Mouse (Mus musculus) spleen, postnatal 36 days (tissue): ENCODE measurements around the gene Ube2b.

ENCODE experiments used
- DNase-seq, 2 experiments: peaks; one replicate each; pipeline ENCODE4 v3.0.0; 2022; ENCODE audit warnings: low spot score in 2 of 2, mixed read lengths in 1 of 2

The Ube2b gene

GRCm38 (mm10) chr11:51967443-51968401 is 32.8 kb downstream of the Ube2b start, which contains the start of gene Cdkn2aipnl:
Gene Cdkn2aipnl (plus strand): TSS chr11:51967661.
- DNase-seq = peak; percentile 95 to 96

DNA sequence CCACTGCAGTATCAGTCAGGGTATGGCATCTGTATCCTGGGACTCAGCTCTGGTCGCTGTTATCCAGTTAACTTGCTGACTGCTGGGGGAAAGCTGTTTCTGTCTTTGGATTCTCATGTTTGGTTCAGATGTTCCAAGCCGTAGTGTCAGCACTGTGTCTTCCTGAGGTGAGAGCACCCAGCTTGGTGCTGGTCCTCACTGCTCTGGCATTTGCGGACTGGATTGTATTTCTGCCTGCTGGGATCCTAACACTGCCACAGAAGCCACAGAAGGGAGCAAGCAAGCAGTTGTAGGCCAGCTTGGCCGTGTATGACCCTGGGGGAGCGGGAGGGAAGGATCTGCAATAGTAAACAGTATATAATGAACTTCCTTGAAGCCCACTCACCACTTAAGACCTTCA is 33.9 kb downstream of the Ube2b start:
- DNase-seq = no peak

GRCm38 (mm10) chr11:51962277-51962676 is 38.3 kb downstream of the Ube2b start:
- no peak for DNase-seq

- DNase-seq = no peak
Observed at GRCm38 (mm10) chr11:51961761-51962160, 38.8 kb downstream of the Ube2b start.

GRCm38 (mm10) chr11:51960967-51961471 is 39.5 kb downstream of the Ube2b start:
- DNase-seq = no peak

DNA sequence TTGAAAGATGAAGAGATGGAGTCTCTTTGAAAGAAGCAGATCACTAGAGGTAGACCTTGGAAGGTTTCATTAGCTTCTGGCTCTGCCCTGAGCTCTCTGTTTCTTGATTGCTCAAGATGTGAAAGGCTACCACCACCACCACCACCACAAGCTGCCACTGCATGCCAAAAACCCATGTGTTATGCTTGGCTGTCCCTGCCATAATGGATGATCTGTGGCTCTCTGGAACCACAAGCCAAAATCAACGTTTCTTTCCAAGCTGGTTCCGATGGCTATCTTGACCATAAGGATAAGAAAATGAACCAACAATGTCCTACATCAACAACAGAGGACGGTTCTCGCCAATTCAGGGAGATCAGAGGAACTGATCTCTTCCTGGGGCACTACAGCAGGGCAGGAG is 40.5 kb downstream of the Ube2b start:
- no peak for DNase-seq

DNA sequence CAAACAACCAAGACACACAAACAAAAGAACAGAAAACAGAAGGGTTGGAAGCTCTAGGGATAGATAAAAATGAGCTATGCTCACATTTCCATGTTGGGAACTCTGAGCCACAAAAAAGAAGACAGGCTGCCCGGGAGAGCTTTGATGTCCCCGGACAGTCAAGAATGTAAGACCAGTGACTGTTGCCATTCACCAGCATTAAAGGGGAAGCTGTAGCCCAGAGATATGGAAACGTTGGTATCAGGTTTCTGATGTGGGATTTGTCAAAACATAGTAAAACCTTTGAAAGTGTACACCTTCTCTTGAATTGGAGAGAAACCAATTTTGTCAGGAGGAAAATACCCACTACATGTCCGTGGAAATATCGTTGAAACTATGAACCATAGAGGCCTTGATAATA is 41.1 kb downstream of the Ube2b start:
- DNase-seq = no peak

- DNase-seq = no peak
Observed at GRCm38 (mm10) chr11:51957760-51958159, 42.8 kb downstream of the Ube2b start.

DNA sequence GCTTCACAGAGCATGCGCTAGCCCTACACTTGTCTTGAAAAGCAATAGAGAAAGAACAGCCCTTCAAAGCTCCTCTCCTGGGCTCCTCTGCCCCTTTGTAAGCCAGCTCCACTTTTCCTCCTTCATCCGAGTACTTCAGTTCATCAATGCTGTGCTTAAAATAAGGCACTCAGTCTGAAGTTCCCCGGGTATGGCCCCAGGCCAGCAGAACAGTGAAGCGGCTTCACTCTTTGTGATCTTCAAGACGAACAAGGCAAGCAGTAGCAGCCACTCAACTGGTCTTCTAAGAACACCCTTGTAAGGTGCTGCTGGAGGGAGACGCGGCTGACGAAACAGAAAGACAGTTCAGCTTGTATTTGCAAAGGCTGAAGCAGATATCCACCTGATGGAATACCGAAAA is 44.5 kb downstream of the Ube2b start:
- DNase-seq = no peak

DNA sequence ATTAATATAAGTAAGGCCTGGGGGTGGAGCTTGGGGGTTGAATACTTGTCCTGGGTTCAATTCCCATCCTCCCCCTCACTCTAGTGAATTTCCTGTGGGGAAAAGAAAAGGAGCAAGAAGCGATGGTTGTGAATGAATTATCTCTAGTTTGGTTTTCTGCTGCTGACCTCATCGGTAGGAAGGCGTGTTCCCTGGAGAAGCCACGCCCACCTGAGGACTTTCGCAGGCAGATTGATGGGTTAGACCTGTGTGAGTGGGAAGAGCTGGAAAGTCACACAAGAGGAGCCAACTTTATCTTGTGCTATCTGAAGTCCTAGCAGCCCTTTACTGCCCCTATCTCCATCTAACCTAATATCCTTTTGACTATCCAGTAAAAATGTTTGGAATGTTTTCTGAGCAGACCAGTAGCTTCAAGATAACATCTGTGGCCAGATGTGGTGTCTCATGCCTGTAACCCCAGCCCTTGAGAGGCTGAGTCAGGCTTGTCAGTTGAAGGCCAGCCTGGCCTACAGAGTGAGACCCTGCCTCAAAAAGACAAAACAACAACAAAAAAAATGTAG is 48.6 kb downstream of the Ube2b start:
- DNase-seq = no peak

- peak; percentile 35 to 52 for DNase-seq
Observed at GRCm38 (mm10) chr11:51949919-51950318, 50.6 kb downstream of the Ube2b start.

- DNase-seq = no peak
Observed at GRCm38 (mm10) chr11:51949155-51949840, 51.3 kb downstream of the Ube2b start.

DNA sequence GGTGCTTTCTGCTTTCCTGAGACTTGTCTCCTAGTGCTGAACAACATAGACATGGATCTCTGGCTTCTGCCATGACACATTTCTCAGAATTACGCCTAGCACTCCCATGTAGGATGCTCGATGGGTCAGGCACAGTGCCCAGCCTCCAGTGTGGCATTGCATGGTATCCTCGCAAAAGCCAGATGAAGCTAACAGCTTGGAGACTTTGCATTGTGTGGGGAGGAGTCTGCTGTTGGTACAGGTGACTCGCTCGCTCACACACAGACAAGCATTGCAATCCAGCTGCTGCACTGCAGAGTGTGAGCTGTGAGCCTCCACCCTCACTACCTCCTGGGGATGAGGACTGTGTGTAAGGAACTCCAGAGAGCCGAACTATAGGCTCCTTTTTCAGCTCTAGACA is 54.4 kb downstream of the Ube2b start:
- no peak for DNase-seq

DNA sequence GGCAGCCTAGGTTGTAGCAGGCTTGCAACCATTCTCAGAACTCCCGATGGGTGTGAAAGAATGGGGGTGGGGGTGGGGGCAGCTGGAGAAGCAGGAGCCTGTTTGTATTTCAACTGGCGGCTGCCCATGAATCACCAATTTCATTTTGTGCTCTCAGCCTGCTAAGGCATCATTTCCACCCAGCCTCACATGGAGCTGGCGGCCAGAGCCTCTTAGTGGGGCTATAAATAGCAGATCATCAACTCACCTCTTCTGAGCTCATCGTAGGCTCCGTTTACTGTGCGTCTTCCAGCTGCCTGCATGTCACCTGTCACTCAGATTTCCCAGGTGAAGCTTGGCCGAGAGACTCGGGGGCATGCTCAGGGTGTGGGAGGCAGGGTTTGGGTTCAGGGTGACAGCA is 55.0 kb downstream of the Ube2b start:
- DNase-seq = no peak

DNA sequence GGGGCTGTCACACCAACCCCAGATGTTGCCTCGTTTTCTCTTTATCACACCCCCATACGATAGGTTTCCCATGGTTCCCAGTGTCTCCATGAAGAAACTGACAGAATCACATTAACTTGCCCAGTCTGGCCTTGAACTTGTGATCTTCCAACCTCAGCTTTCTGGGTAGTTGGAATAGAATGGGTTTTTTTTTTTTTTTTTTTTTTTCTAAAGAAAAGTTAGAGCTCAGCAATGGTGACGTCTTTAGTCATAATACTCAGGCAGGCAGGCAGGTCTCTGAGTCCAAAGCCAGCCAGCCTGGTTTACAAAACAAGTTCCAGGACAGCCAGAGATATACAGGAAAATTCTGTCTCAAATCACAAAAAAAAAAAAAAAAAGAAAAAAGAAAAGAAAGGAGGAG is 56.3 kb downstream of the Ube2b start:
- no peak for DNase-seq

- peak in 1 of 2 experiments; percentile 18 for DNase-seq
Observed at GRCm38 (mm10) chr11:51943500-51943841, 57.1 kb downstream of the Ube2b start.

GRCm38 (mm10) chr11:51942602-51943499 is 57.7 kb downstream of the Ube2b start:
- DNase-seq = peak; percentile 27 to 35

DNA sequence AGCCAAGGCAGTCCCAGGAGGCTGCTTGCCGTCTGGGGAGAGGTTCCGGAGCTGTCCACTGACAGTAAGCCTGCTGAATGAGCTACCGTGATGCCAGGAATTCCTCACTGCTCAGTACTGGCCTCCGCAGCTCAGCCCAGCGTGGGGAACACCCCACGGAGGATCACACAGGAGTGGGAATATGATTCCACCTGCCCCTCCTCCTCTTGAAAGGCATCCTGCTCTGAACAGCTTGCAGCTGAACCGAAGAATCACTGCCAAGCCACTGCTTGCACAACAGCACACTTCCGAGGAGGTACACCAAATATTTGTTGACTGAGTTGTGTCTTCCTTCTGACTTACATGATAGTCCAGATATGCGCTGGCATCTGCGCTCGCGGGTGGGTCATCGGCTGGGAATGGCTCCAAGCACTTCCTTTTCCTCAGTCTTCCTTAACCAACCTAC is 60.0 kb downstream of the Ube2b start:
- DNase-seq = no peak

GRCm38 (mm10) chr11:51939590-51939955 is 61.0 kb downstream of the Ube2b start:
- DNase-seq = peak in 1 of 2 experiments; percentile 46

- DNase-seq = peak; percentile 77 to 80
Observed at GRCm38 (mm10) chr11:51938817-51939589, 61.6 kb downstream of the Ube2b start.
